Comparison of ENCODE assay signal across 10 mouse cellular contexts in the genomic region with DNA sequence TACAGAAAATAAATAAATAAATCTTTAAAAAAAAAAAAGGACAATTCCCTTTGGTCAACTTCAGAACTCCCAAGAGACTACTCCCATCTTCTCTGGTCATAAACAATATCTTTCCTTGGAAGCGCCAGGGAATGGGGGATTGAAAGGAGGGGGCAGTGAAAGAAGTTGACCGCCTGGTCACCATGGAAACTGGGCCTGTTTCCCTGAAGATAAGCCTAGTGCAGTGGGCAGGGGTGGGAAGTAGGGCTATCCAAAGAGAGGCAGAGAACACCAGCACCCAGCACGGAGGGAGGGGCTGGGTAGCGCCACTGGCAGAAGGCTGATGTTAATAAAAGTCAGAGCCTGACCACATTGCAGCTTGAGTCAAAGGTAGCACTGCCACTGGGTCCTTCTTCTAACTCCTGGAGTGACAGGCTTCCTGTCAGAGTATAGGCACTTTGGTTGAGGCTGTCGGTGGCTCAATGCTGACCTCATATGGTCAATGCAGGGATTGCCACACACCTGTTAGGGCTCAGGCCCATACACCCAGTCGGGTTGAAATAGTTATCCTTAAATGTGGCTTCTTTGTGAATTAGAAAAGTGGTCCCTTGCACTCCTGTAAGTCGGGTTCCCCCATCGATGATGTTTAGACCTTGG. TPM values are rescaled to one million over a fixed set of nuclear protein-coding genes. Genes with fewer than 3 reads are reported as not detected.
A peak's percentile ranks its signal among the peaks of the same experiment; 100 is the strongest.
DNase-seq lines count a peak whose midpoint lies in the region; ATAC-seq and TF ChIP-seq lines count a peak whose summit lies in the region.
"Had no signal": no experiment of that assay in that cellular context is flagged by ENCODE, and none has a peak within 500 bp of the region (broad histone marks: within the 10 kb centered on the region; RNA-seq: fewer than 3 reads in every experiment).

No protein-coding gene starts in this region.

- no peaks in the 10 kb centered on the region for H3K27me3 ChIP-seq in CH12.LX (replicated peaks)
- peaks cover 2% of the 10 kb centered on the region for H3K27me3 ChIP-seq in kidney, postnatal 0 days (ENCODE audit: insufficient read depth, low read length)
- peaks cover 60% of the 10 kb centered on the region for H3K27me3 ChIP-seq in liver, embryonic 14.5 days (ENCODE audit: control insufficient read depth, insufficient read depth, low read length)

- no peaks in the 10 kb centered on the region for H3K9me3 ChIP-seq in CH12.LX (replicated peaks; ENCODE audit: low read length)
- H3K9me3 ChIP-seq in kidney, postnatal 0 days (replicated peaks; ENCODE audit: low read length): no peaks in the 10 kb centered on the region
- H3K9me3 ChIP-seq in liver, embryonic 14.5 days (ENCODE audit: control insufficient read depth, low read length): no peaks in the 10 kb centered on the region
- H3K9me3 ChIP-seq: heart, embryonic 13.5 days; stomach, embryonic 15.5 days had no signal

- 0 out of 2 replicates have a peak, but pooled peaks have one; percentile 10 for TF ChIP-seq EP300 in CH12.LX (IDR thresholded peaks at IDR 0.05; ENCODE audit: low read length)
- no peak for TF ChIP-seq EP300 in liver, embryonic 14.5 days (IDR thresholded peaks at IDR 0.05; ENCODE audit: low read depth)

- no peak for TF ChIP-seq POLR2A in CH12.LX (IDR thresholded peaks at IDR 0.05; ENCODE audit: low read depth, low read length)

- in situ Hi-C loops in CH12.LX (cut with MboI; ENCODE audit: low pct_ligation_motif_present, low pct_unique_long_range_greater_than_20kb, low sequenced_read_pairs): loop anchor here (5.0 kb wide), 1 partner anchor 35 kb away; no protein-coding TSS in a partner anchor

- no peak overlapping the region for H3K4me2 ChIP-seq in CH12.LX (ENCODE audit: insufficient read depth, low read depth, poor library complexity, severe bottlenecking)
- H3K4me2 ChIP-seq in kidney, postnatal 0 days (ENCODE audit: low read length): no peak overlapping the region
- H3K4me2 ChIP-seq in liver, embryonic 14.5 days (ENCODE audit: low read depth): no peak overlapping the region
- H3K4me2 ChIP-seq: heart, embryonic 13.5 days; stomach, embryonic 15.5 days had no signal

- peaks cover 13% of the 10 kb centered on the region for H3K79me2 ChIP-seq in CH12.LX (replicated peaks; ENCODE audit: control insufficient read depth, extremely low read depth, insufficient read depth, poor library complexity, severe bottlenecking)

- dilution Hi-C loops in CH12.LX (cut with MboI; ENCODE audit: extremely low pct_ligation_motif_present, extremely low pct_unique_long_range_greater_than_20kb, low sequenced_read_pairs): no loop called here

- no peak overlapping the region for H3K4me3 ChIP-seq in CH12.LX (replicated peaks in 1 of 3; ENCODE audit: low read depth in 2 of 3, low read length in 2 of 3, poor library complexity in 1 of 3)
- no peak overlapping the region for H3K4me3 ChIP-seq in kidney, postnatal 0 days (replicated peaks; ENCODE audit: low read depth, low read length)
- H3K4me3 ChIP-seq in liver, embryonic 14.5 days (ENCODE audit: insufficient read depth in 1 of 2, low read depth in 2 of 2, low read length in 2 of 2): no peak overlapping the region
- H3K4me3 ChIP-seq: heart, embryonic 13.5 days; stomach, embryonic 15.5 days had no signal

- no peak; the same call in none of the 2 replicates for TF ChIP-seq RAD21 in CH12.LX (IDR thresholded peaks at IDR 0.05; ENCODE audit: low read depth, low read length)

- H3K36me3 ChIP-seq in CH12.LX (replicated peaks in 1 of 2; ENCODE audit: control insufficient read depth in 1 of 2, insufficient read depth in 1 of 2, low read length in 1 of 2): peaks cover 2 to 7% of the 10 kb centered on the region in 2 experiments
- no peaks in the 10 kb centered on the region for H3K36me3 ChIP-seq in kidney, postnatal 0 days (ENCODE audit: insufficient read depth, low read length)
- H3K36me3 ChIP-seq in liver, embryonic 14.5 days (replicated peaks; ENCODE audit: control insufficient read depth, insufficient read depth, low read depth): no peaks in the 10 kb centered on the region
- H3K36me3 ChIP-seq: heart, embryonic 13.5 days; stomach, embryonic 15.5 days had no signal

- no peak overlapping the region for H3K9ac ChIP-seq in CH12.LX (ENCODE audit: insufficient read depth, low read depth)
- no peak overlapping the region for H3K9ac ChIP-seq in kidney, postnatal 0 days (ENCODE audit: low read depth, low read length)
- no peak overlapping the region for H3K9ac ChIP-seq in liver, embryonic 14.5 days (replicated peaks)
- H3K9ac ChIP-seq: heart, embryonic 13.5 days; stomach, embryonic 15.5 days had no signal

- peak; percentile 86 for DNase-seq in CH12.LX (ENCODE audit: extremely low read depth)
- DNase-seq in embryo, embryonic 10.5 days (ENCODE audit: low spot score): peak; percentile 88
- peak; percentile 48 to 65 for DNase-seq in gastrocnemius, postnatal 36 days
- peak; percentile 76 for DNase-seq in kidney, postnatal 0 days (ENCODE audit: low spot score)
- peak in 2 of 3 experiments; percentile 34 to 51 for DNase-seq in liver, embryonic 14.5 days (ENCODE audit: low read depth in 3 of 3, low spot score in 3 of 3)
- peak; percentile 63 for DNase-seq in ovary, postnatal 14 days (ENCODE audit: low spot score)
- peak; percentile 90 for DNase-seq in thymus, postnatal 4 days

- 7% methylated on average over 8 of the region's 8 CpGs for WGBS in kidney, postnatal 0 days
- 3% methylated on average over 8 of the region's 8 CpGs for WGBS in liver, embryonic 14.5 days (ENCODE audit: insufficient replicate concordance)

- intact Hi-C loops in gastrocnemius, postnatal 36 days (cut with DNase I): loop anchor here (2.0 kb wide), 2 partner anchors 35 to 73 kb away; no protein-coding TSS in a partner anchor

- TF ChIP-seq CTCF in CH12.LX (conservative IDR thresholded peaks at IDR 0.05 in 1 of 2, IDR thresholded peaks at IDR 0.05 in 1 of 2; ENCODE audit: low read depth in 2 of 2, low read length in 2 of 2): peak; percentile 75 to 99
- peak; percentile 89 for TF ChIP-seq CTCF in kidney, postnatal 0 days (IDR thresholded peaks at IDR 0.05; ENCODE audit: low read depth)
- TF ChIP-seq CTCF in liver, embryonic 14.5 days (IDR thresholded peaks at IDR 0.05; ENCODE audit: low read depth): peak; percentile 90

- peak; percentile 66 for ATAC-seq in activated CD4-positive, CD25-positive, alpha-beta regulatory T cell, adult 4 months
- no peak; the same call in 1 of the 2 replicates for ATAC-seq in kidney, postnatal 0 days (replicated peaks; ENCODE audit: low FRiP score, low read depth)
- no peak for ATAC-seq in liver, embryonic 14.5 days (ENCODE audit: insufficient read depth)

- peaks cover 14 to 42% of the 10 kb centered on the region in 2 experiments for H3K4me1 ChIP-seq in CH12.LX (ENCODE audit: control insufficient read depth in 1 of 2, insufficient read depth in 2 of 2)
- H3K4me1 ChIP-seq in kidney, postnatal 0 days (replicated peaks; ENCODE audit: insufficient read depth, low read length): peaks cover 12% of the 10 kb centered on the region
- H3K4me1 ChIP-seq in liver, embryonic 14.5 days (replicated peaks; ENCODE audit: control insufficient read depth in 2 of 2, insufficient read depth in 2 of 2, low read length in 1 of 2): peaks cover 0 to 13% of the 10 kb centered on the region in 2 experiments; a peak in 3 of 4 replicates

- peak overlapping the region; percentile 15; the same call in 1 of the 2 replicates for H3K27ac ChIP-seq in CH12.LX (ENCODE audit: insufficient read depth, low read depth)
- H3K27ac ChIP-seq in kidney, postnatal 0 days: no peak overlapping the region
- H3K27ac ChIP-seq in liver, embryonic 14.5 days: no peak overlapping the region
- H3K27ac ChIP-seq: heart, embryonic 13.5 days; stomach, embryonic 15.5 days had no signal

RNA-seq across cellular contexts. Expression of a gene that starts 2.5 kb away (rescaled TPM):
- 0.42 and 0.50 TPM in 2 replicates for total RNA-seq in CH12.LX (2012; rRNA removed)
- 0.12 and 0.30 TPM in 2 replicates for total RNA-seq in CH12.LX (2014; rRNA removed)
- polyA plus RNA-seq in CH12.LX (2012; ENCODE audit: insufficient read length, low read depth): 0.53 and 0.72 TPM in 2 replicates
- not detected for polyA plus RNA-seq in activated CD4-positive, CD25-positive, alpha-beta regulatory T cell, adult 4 months (2017; shearing (Covaris generic))
- total RNA-seq in gastrocnemius, postnatal 36 days (2021): under 1 TPM in 1 of 2 experiments, not detected in 1; 0.13 TPM
- 1.5 and 1.8 TPM in 2 replicates for polyA plus RNA-seq in kidney, postnatal 0 days (2015; fragmentation: Nextera tagmentation; extraction: Ambion mirVana)
- polyA plus RNA-seq in liver, embryonic 14.5 days (2012; rRNA removed): 0.08 and 0.13 TPM in 2 replicates
- polyA plus RNA-seq in liver, embryonic 14.5 days (2014; fragmentation: Nextera tagmentation; extraction: Ambion mirVana): 0.06 TPM in 1 of 2 replicates, not detected in the other

RNA-seq across cellular contexts. Expression of a gene that starts 3.6 kb away (rescaled TPM):
- 91.5 and 136 TPM in 2 replicates for total RNA-seq in CH12.LX (2012; rRNA removed)
- total RNA-seq in CH12.LX (2014; rRNA removed): 87.4 and 90.0 TPM in 2 replicates
- 76.6 and 78.7 TPM in 2 replicates for polyA plus RNA-seq in CH12.LX (2012; ENCODE audit: insufficient read length, low read depth)
- polyA plus RNA-seq in activated CD4-positive, CD25-positive, alpha-beta regulatory T cell, adult 4 months (2017; shearing (Covaris generic)): 10 to 100 TPM; 28.3 to 50.2 TPM
- under 1 TPM; 0.64 to 0.79 TPM for total RNA-seq in gastrocnemius, postnatal 36 days (2021)
- 4.8 and 5.1 TPM in 2 replicates for polyA plus RNA-seq in kidney, postnatal 0 days (2015; fragmentation: Nextera tagmentation; extraction: Ambion mirVana)
- 0.62 and 0.65 TPM in 2 replicates for polyA plus RNA-seq in liver, embryonic 14.5 days (2012; rRNA removed)
- 0.66 TPM in 2 replicates for polyA plus RNA-seq in liver, embryonic 14.5 days (2014; fragmentation: Nextera tagmentation; extraction: Ambion mirVana)

RNA-seq across cellular contexts. Expression of a gene that starts 11.7 kb away (rescaled TPM):
- total RNA-seq in CH12.LX (2012; rRNA removed) (59.5 and 73.9 TPM in 2 replicates), CH12.LX (2014; rRNA removed) (89.3 and 101 TPM in 2 replicates)
- 54.1 and 57.2 TPM in 2 replicates for polyA plus RNA-seq in CH12.LX (2012; ENCODE audit: insufficient read length, low read depth)
- polyA plus RNA-seq in activated CD4-positive, CD25-positive, alpha-beta regulatory T cell, adult 4 months (2017; shearing (Covaris generic)): 10 to 100 TPM; 27.7 to 33.8 TPM
- 10 to 100 TPM; 17.3 to 21.4 TPM for total RNA-seq in gastrocnemius, postnatal 36 days (2021)
- polyA plus RNA-seq in kidney, postnatal 0 days (2015; fragmentation: Nextera tagmentation; extraction: Ambion mirVana): 131 and 138 TPM in 2 replicates
- 27.6 and 29.9 TPM in 2 replicates for polyA plus RNA-seq in liver, embryonic 14.5 days (2012; rRNA removed)
- 44.8 and 46.4 TPM in 2 replicates for polyA plus RNA-seq in liver, embryonic 14.5 days (2014; fragmentation: Nextera tagmentation; extraction: Ambion mirVana)

RNA-seq across cellular contexts. Expression of a gene that starts 21.1 kb away (rescaled TPM):
- total RNA-seq in CH12.LX (2012; rRNA removed): 1,180 and 1,205 TPM in 2 replicates
- total RNA-seq in CH12.LX (2014; rRNA removed): 607 and 790 TPM in 2 replicates
- 4,858 and 5,122 TPM in 2 replicates for polyA plus RNA-seq in CH12.LX (2012; ENCODE audit: insufficient read length, low read depth)
- 100 to 1,000 TPM; 836 to 982 TPM for polyA plus RNA-seq in activated CD4-positive, CD25-positive, alpha-beta regulatory T cell, adult 4 months (2017; shearing (Covaris generic))
- 100 to 1,000 TPM; 866 to 924 TPM for total RNA-seq in gastrocnemius, postnatal 36 days (2021)
- 1,330 and 1,432 TPM in 2 replicates for polyA plus RNA-seq in kidney, postnatal 0 days (2015; fragmentation: Nextera tagmentation; extraction: Ambion mirVana)
- polyA plus RNA-seq in liver, embryonic 14.5 days (2012; rRNA removed): 287 and 369 TPM in 2 replicates
- 531 and 582 TPM in 2 replicates for polyA plus RNA-seq in liver, embryonic 14.5 days (2014; fragmentation: Nextera tagmentation; extraction: Ambion mirVana)

RNA-seq across cellular contexts. Expression of a gene that starts 28.7 kb away (rescaled TPM):
- not detected in 2 replicates for total RNA-seq in CH12.LX (2012; rRNA removed)
- not detected in 2 replicates for total RNA-seq in CH12.LX (2014; rRNA removed)
- not detected in 2 replicates for polyA plus RNA-seq in CH12.LX (2012; ENCODE audit: insufficient read length, low read depth)
- not detected for polyA plus RNA-seq in activated CD4-positive, CD25-positive, alpha-beta regulatory T cell, adult 4 months (2017; shearing (Covaris generic))
- not detected for total RNA-seq in gastrocnemius, postnatal 36 days (2021)
- 0.07 and 0.15 TPM in 2 replicates for polyA plus RNA-seq in kidney, postnatal 0 days (2015; fragmentation: Nextera tagmentation; extraction: Ambion mirVana)
- polyA plus RNA-seq in liver, embryonic 14.5 days (2012; rRNA removed): not detected in 2 replicates
- polyA plus RNA-seq in liver, embryonic 14.5 days (2014; fragmentation: Nextera tagmentation; extraction: Ambion mirVana): not detected in 2 replicates
